Mouse (Mus musculus) olfactory bulb, adult 2 months (tissue): Measurements from ENCODE around the gene Cdiptos.

ENCODE experiments used
- CTCF ChIP-seq: fragments of 200-500 bp; IDR thresholded peaks from 2 replicates; pipeline ENCODE4 v1.5.1; 2012; ENCODE audit warnings: low read depth, mild to moderate bottlenecking, low read length, moderate library complexity; ENCODE audit not compliant: insufficient read depth
- POLR2A ChIP-seq: fragments of 200-500 bp; IDR thresholded peaks from 2 replicates; pipeline ENCODE4 v1.6.1; 2012; ENCODE audit warnings: mild to moderate bottlenecking, low read depth, low read length, moderate library complexity; ENCODE audit not compliant: insufficient read depth

GRCm38 (mm10) chr7:126975493-126975892, 405 bp downstream of the Cdiptos start:
- TF ChIP-seq CTCF (no peak), POLR2A (no peak)
